Mouse (Mus musculus) testis, adult 2 months (tissue): ENCODE measurements around the gene Anxa5.

Experiments
- CTCF ChIP-seq: fragments of 200-500 bp; IDR thresholded peaks from 2 replicates; pipeline ENCODE4 v1.5.1; 2012; ENCODE audit warnings: low read depth, mild to moderate bottlenecking, inconsistent platforms, low read length, moderate library complexity; ENCODE audit not compliant: control insufficient read depth, insufficient read depth, insufficient replicate concordance
- POLR2A ChIP-seq: fragments of 200-500 bp; IDR thresholded peaks from 2 replicates; pipeline ENCODE4 v1.6.1; 2012; ENCODE audit warnings: low read depth, mild to moderate bottlenecking, inconsistent platforms, low read length, moderate library complexity; ENCODE audit not compliant: control insufficient read depth

- no peak for TF ChIP-seq POLR2A
- TF ChIP-seq CTCF, result no peak
Measured at GRCm38 (mm10) chr3:36446506-36446905, 29.2 kb downstream of the Anxa5 start.
